Mouse (Mus musculus): ENCODE data around the gene Cuta.
"Not testable (repeated sequence)": the region's sequence is repeated elsewhere in the genome, so short reads cannot be mapped to it uniquely, and the experiment has no call there.

Gene Cuta

DNA sequence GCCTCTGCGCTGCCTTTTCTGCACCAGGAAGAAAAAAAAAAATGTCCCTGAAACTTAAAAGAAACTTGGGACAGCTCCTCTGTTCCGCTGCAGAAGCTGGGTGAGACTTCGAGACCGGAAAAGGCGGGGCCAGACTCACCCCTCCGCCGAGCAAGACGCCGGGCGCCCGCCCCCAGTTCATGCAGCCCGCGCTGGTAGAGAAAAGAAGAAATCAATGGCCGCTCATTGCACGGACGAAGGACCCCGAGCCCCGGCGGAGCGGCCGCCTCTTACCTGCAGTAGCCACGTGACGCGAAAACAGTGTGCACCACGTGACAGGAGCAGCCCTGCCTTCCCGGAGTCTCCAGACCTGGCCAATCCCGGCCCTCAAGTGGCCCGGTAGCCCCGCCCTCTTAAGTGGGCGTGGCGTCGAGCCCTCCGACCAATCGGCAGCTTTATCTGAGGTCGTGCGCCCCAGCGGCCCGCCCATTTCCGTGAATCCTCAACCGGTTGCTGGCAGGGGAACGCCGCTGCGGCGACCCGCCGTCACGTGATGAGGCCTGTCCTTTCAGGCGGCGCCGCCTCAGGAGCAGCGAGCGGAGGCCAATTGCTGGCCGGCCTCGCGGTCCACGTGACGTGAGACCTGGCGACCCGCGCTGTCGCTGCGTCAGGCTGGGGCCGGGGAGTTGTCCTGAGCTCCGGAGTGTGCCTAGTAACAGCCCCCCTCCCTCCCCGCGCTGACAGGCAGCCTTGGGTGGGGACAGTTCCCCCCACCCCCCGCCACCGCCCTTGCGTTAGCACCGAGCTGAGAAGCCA lies at the start of gene Cuta:
TSS of gene Cuta (minus strand) at position 392 of the 795 bp plus-strand sequence.
- DNase-seq (ENCODE audit: low spot score), result peak; percentile 100

DNA sequence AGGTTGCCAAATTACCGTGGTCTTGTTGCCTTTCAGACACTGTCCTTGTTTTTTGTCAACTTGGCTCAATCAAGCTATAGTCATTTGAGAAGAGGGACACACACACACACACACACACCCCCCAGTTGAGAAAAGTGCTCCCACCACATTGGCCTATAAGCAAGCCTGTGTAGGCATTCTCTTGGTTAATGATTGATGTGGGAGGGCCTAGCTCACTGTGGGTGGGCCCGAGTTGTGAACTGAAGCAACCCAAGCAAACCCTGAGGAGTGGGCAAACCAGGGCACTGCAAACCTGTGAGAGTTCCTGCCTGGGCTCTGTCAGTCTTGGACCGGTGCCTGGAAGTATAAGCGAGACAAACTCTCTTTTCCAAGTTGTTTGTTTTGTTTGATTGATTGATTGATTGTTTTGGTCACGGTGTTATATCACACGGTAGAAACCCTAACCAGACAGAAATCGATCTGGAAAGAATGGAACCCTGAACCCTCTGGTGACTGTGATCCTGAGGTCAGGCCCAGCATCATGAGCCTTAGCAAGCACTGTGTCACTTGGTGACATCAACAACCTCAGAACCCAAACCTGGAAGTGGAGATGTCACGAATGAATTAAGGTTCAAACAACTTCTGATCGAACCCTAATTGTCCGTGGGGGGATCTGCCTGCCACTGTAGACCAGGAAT lies 46.3 kb upstream of the Cuta start:
- DNase-seq (ENCODE audit: low spot score), result no peak

DNA sequence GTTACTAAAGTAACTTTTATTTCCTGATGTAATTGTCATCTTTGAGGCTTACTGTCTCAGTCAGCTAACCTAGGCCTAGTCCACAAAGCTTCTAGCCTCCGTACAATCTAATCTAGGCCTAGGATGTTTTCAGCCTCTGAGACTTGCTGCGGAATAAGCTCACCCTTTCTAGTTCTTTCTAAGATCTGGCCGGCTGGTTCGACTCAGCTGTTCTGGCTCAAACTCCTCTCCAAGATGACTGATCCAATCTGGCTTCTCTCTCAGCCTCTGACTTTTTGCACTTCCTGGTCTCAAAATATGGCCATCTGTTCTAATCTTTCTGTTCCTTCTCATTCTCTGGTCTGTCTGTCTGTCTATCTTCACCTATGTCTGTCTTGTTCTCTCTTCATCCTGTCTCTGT lies 44.0 kb upstream of the Cuta start:
- no peak for DNase-seq (ENCODE audit: low spot score)

DNA sequence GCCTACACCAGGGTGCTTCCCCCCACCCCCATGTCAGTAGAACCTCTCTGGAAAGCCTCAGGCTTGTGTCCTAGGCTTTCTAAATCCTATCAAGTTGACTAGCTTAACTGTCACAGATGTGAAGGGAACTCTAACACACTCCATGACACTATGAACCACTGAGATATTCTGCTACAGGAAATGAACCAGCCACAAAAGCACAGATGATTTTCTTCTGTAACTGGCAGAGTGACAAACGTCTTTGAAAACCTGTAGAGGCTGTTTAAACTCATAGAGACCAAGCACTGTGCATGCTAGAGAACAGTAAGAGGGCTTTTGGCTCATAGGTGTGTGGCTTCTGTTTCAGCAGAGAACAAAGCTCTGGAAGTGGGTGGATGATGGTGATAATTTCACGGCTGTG lies 41.7 kb upstream of the Cuta start:
- DNase-seq (ENCODE audit: low spot score), result no peak

DNA sequence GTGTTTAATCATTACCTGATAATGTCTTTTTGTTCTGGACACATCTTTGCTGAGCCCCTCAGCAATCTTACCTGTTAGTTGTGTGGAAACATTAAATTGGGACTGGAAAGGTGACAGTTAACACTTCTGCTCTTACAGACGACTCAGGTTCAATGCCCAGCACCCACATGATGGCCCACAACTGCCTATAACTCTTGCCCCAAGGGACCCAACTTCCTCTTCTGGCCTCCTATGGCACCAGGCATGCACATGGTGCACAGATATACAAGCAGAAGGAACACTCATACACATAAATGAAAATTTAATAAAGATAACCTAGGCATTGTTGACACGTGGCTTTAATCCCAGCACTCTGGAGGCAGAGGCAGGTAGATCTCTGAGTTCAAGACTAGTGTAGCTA lies 40.1 kb upstream of the Cuta start:
- no peak for DNase-seq (ENCODE audit: low spot score)

DNA sequence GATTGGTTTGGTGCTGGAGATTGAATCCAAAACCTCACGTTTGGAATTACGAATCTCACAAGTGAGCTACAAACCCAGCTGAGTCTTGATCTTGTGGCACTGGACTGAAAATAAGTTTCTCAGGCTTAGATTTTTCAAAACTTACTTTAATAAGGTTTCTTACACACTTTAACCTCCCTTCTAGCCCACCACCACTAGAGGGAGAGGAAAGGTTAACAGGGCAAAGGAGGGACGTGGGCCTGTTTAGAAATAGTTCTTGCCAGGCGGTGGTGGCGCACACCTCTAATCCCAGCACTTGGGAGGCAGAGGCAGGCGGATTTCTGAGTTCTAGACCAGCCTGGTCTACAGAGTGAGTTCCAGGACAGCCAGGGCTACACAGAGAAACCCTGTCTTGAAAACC lies 38.0 kb upstream of the Cuta start:
- DNase-seq (ENCODE audit: low spot score), result not testable (repeated sequence)

DNA sequence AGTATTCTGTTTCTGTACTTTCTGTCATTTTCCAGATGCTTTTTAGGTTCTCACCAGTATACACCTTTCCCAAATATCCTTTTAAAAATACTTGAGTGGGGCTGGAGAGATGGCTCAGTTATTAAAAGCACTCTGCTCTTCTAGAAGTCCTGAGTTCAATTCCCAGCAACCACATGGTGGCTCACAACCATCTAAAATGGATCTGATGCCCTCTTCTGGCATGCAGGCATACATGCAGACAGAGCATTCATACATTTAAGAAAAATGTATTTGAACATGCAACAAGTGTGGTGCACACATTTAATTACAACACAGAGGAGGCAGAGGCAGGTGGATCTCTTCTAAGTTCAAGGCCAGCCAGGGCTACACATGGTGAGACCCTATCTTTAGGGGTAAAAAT lies 36.0 kb upstream of the Cuta start:
- DNase-seq (ENCODE audit: low spot score), result no peak

DNA sequence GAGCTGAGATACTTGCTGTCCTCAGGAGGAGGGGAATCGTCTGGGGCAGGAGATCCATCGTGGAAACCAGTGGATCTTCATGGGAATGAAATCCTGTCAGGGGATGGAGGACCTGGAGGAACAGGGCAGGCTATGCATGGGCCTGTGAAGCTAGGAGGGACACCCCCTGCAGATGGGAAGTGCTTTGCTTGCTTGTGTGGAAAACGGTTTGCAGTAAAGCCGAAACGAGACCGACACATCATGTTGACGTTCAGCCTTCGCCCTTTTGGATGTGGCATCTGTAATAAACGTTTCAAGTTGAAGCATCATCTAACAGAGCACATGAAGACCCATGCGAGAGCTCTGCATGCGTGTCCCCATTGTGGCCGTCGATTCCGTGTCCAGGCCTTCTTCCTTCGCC lies 35.2 kb upstream of the Cuta start:
- no peak for DNase-seq (ENCODE audit: low spot score)

DNA sequence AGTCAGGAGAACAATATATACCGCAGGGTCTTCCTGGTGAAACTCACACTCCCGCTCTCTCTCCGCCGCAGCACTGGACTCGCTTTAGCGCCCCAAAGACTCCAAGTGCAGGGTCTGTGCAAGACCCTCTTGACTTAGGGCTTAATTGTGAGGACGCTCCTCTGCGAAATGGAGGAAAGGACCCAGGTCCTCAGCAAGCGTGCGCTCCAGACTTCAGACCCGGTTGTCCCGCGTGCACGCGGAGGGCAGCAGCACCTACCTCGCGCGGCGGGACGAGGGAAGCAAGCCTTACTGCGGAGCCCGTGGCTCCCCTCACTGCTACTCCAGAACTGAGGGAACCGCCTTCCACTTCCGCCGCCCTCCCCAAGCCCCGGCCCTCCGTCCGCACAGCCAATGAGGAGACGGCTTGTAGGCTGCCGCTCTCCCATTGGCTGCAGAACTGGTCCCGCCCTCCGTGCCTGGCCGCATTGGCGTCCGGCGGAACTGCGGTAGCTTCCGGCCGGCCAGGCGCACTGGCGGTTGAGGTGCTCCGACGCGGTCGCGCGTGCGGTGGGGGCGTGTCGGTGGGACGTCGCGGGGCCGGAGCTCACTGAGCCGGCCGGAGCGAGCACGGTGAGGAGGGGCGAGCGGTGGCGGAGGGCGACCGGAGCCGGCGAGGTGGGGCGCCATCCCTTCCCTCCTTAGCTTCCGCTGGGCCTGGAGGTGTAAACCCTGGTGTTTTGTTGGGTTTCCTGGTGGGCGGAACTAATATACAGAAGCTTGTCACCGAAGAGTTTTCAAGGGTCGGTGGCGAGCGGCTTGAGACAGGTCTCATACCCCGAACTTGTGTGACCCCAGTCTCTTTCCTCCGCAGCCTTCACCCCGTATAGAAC lies 33.6 kb upstream of the Cuta start, which contains the start of gene Zbtb9:
TSS of gene Zbtb9 (plus strand) at position 465 of the 872 bp plus-strand sequence.
- DNase-seq (ENCODE audit: low spot score), result peak; percentile 96

DNA sequence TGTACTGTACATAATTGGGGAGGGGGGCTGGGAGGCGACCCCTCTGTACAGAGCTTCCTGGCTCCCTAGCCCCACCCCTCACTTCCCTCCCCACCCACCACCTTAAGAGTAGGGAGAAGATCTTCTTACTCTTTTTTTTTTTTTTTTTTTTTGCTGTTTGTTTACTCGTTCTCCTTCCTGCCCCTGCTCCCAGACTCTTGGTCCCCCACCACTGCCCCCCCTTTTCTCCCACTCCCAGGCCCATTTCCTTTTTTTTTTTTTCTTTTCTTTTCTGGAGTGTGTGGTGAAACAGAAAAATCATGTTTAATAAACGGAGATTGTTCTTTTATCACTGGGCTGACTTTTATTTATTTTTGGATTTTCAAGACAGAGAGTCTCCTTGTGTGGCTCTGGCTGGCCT lies 32.7 kb upstream of the Cuta start:
- no peak for DNase-seq (ENCODE audit: low spot score)

DNA sequence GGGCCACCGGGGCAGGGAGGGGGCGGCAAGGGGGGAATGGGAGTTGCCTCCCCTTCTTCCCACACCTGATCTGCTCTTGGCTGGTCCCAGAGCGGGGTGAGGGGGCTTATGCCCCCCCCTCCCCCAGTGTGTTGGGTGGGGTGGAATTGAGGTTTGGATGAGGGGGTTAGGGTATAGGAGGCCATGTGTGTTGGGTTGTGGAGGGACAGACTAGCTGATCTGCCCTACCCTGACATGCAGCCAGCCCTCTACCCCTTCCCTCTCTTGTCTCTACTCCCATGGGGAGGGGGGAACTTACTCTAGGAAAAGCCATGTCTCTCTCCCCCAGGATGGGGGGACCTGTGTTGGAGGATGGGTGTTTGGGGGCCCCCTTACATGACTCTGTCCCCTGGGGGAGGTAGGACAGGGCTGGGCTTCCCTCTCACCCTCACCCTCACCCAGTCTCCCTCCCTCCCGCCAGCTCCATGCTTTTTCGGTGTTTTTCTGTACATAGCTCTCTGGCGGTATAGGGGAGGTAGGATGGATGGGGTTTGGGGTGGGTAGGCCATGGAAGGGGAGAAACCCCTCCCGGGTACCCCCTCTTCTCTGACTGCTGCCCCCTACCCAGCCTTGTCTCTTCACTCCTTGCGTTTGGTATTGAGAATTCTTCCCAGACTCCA lies 32.0 kb upstream of the Cuta start:
- DNase-seq (ENCODE audit: low spot score), result no peak

DNA sequence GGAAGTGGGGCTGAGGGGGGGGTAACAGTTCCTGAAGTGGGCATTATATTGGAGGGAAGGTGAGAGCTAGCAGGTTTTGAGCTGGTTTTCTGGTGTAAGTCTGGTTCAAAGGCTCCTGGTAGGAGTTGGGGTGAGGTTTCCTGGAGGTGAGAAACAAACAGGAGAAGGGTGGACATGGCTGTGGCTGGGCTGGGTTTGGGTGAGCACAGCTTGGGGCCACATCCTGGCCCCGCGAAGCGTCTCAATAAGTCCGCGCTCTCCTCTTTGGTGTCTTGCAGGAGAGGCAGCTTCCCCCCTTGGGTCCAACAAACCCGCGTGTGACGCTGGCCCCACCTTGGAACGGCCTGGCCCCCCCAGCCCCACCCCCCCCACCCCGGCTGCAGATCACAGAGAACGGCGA lies 30.9 kb upstream of the Cuta start:
- DNase-seq (ENCODE audit: low spot score), result no peak

DNA sequence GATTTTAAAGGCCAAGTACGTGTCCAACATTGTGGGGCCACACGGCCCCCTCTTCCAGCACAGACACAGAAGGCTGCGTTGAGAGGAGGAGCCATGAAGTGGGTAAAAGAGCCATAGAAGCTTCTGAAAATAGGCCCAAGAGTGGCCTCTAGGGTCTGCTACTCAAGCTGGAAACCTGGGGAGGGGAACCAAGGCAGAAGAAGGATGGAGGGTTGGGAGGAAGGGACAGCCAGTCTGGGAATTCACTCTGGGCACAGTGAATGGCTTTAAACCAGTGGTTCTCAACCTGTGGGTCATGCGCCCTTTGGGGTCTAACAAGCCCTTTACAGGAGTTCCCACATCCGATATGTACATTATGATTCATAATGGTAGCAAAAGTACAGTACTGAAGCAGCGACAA lies 29.9 kb upstream of the Cuta start:
- DNase-seq (ENCODE audit: low spot score), result no peak

DNA sequence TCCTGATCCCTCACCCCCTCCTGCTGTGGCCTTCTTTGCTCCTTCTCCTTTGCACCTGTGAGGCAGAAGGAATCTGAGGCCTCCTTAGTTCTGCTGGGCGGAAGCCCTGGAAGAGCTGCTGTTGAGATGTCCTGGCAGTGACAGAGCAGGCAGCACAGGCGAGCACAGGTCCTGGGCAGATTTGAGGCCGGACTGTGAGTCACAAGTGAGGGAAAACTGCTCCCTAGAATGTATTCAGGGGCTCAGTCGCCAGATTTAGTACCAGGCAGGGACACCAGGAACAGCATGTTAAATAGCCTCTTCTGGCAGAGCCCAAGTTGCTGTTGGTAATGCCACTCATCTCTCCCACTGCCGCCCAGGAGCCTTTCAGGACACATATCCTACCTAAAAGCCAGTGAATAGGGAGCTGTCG lies 28.8 kb upstream of the Cuta start:
- no peak for DNase-seq (ENCODE audit: low spot score)

DNA sequence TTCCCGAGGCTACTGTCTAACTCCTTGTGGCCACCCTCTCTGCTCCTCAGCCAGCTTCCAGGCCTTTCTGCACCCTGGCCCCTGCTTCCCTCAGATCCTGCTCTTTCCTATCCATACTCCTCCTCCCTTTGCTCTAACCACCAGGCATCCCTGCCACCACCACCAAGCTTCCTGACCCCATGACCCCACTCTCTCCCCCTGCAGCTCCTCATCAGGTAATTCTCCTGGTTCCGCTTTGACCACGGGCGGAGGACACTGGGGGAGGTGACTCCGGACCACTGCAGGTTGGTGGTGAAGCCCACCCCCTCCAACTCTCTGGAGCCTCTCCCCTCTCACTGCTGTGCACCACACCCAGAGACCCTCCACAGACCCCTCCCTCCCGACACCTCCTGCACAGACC lies 28.1 kb upstream of the Cuta start:
- no peak for DNase-seq (ENCODE audit: low spot score)

DNA sequence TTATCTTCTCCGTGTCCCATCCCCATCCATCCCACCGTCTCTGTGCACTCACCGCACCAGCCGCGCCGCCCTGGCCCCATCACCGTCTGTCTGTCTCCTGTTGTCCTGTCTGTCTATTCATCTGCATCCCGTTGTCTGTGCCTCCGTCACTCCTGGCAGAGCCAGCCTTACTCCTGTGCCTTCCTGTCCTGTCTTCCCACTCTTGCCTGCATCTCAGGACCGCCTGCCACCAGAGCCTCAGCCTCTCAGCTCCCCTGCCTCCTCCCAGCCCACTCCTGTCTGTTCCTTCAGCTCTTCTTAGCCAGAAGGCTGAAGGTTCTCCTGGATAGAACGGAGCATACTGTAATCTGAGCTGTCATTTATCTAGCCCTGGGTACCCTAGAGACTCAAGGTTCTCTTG lies 27.6 kb upstream of the Cuta start:
- DNase-seq (ENCODE audit: low spot score), result no peak

DNA sequence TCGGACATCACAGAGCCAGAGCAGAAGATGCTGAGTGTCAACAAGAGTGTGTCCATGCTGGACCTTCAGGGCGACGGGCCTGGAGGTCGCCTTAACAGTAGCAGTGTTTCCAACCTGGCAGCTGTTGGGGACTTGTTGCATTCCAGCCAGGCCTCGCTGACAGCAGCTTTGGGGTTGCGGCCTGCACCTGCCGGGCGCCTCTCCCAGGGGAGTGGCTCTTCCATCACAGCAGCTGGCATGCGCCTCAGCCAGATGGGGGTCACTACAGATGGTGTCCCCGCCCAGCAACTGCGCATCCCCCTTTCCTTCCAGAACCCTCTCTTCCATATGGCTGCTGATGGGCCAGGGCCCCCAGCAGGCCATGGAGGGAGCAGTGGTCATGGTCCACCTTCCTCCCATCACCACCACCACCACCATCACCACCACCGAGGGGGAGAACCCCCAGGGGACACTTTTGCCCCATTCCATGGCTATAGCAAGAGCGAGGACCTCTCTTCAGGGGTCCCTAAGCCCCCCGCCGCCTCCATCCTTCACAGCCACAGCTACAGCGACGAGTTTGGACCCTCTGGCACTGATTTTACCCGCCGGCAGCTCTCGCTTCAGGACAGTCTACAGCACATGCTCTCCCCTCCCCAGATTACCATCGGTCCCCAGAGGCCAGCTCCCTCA lies 22.3 kb upstream of the Cuta start:
- DNase-seq (ENCODE audit: low spot score), result no peak

DNA sequence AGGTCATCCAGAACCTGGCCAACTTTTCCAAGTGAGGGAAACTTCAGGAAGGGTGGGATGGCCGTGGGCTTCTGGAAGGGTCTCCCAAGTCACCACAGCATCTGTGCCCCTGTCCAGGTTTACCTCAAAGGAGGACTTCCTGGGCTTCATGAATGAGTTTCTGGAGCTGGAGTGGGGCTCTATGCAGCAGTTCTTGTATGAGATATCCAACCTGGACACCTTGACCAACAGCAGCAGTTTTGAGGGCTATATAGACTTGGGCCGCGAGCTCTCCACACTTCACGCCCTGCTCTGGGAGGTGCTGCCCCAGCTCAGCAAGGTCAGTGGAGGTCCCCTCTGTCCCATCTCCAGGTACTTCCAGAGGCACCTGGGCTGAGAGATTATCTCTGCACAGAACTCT lies 20.4 kb upstream of the Cuta start:
- no peak for DNase-seq (ENCODE audit: low spot score)

DNA sequence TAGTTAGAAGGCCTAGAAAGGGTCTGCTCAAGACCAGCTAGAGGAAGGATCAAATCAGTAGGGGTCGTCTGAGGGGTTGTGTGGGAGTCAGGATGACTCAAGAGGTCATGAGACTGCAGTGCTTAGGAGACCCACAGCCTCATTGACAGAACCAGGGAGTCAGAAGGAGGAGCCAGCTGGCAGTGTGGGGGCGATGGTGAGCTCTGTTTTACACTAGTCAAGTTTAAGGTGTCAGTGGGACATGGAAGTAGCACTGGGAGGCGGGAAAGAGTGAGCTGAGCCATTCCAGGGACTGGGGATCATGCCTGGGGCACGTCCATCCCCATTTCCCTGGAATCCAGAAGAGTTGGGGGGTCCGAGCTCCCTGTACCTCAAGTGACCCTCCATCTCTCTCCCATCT lies 19.5 kb upstream of the Cuta start:
- no peak for DNase-seq (ENCODE audit: low spot score)

DNA sequence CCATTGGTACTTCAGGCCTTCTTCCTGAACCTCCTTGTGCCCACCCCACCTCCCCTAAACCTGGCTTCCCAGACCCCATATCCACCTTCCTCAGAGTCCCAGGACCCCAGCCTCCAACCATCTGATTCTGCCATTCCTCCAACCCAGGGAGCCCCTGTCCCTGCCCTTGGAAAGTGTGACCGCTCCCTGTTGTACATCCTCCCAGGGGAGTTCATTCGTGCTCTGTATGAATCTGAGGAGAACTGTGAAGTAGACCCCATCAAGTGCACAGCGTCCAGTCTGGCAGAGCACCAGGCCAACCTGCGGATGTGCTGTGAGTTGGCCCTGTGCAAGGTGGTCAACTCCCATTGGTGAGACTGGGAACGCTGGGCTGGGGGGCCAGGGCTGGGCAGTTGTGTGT lies 18.5 kb upstream of the Cuta start:
- DNase-seq (ENCODE audit: low spot score), result no peak

DNA sequence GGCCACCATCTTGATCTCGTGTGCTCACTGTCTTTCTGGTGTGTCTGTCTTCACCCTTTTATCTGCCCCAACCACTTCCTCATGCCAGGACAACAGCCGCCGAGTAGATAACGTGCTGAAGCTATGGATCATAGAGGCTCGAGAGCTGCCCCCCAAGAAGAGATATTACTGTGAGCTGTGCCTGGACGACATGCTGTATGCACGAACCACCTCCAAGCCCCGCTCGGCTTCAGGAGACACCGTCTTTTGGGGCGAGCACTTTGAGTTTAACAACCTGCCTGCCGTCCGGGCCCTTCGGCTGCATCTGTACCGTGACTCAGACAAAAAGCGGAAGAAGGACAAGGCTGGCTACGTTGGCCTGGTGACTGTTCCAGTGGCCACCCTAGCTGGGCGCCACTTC lies 17.5 kb upstream of the Cuta start:
- DNase-seq (ENCODE audit: low spot score), result no peak

DNA sequence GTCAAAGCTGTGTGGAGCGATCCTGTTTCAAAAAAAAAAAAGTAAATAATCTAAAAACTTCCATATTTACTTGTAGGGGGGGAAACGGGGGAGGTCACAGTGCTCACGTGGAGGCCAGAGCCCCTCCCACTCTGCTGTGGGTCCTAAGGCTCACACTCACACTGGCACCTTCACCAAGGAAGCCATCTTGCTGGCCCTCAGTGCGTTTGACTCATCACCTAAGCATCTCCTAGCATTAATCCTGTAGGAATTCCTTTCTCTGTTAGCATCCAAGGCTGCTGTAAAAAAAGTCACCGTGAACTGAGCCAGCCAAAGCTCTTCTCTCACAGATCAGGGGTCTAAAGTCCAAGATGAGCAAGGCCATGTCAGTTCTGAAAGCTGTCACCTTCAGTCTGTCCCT lies 16.9 kb upstream of the Cuta start:
- no peak for DNase-seq (ENCODE audit: low spot score)
